Mouse (Mus musculus) erythroblast, embryonic 14.5 days (primary cell): ENCODE measurements around the gene Kcns1.

Source experiments
- GATA1 ChIP-seq: IDR thresholded peaks from 2 replicates; pipeline ENCODE4 v1.6.1; 2012; ENCODE audit warnings: low read length, inconsistent platforms, mixed read lengths
- TAL1 ChIP-seq: IDR thresholded peaks from 3 replicates; pipeline ENCODE4 v1.6.1; 2012; ENCODE audit warnings: low read length, inconsistent platforms, mixed read lengths

DNA sequence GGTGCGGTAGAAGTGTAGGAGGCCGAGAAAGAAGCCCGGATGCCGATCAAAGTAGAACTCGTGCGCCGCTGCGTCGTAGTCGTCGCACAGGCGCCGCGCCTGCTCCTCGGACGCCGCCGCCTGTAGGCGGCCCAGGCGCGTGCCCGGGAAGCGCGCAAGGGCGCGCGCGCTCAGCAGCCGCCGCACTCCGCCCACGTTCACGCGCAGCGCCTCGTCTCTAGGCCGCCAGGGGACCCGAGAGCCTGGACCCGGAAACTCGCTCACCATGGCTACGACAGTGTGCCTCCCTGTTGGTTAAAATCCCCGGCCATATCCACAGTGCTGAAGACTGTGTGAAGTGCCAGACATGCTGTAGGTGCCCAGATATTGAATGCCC is 2.4 kb downstream of the Kcns1 start:
- TF ChIP-seq GATA1 (no peak), TAL1 (no peak)
